Mouse (Mus musculus) neural tube, embryonic 14.5 days (tissue): ENCODE data around the gene Cdk14. TPM values are rescaled to one million over a fixed set of nuclear protein-coding genes. Genes with fewer than 3 reads are reported as not detected.
A peak's percentile ranks its signal among the peaks of the same experiment; 100 is the strongest.

Experiments used
- ATAC-seq: fragments of 200-750 bp; cut with Nextera tagmentation; 2 replicates; pipeline ENCODE4 v1.8.0; 2017; ENCODE audit warnings: low read depth, mild to moderate bottlenecking, moderate TSS enrichment, moderate library complexity
- H3K27ac ChIP-seq: fragments of 300-500 bp; sonication (generic); 2 replicates; pipeline ENCODE4 v1.5.1; 2014; ENCODE audit warnings: low read depth, mild to moderate bottlenecking, control low read depth, low read length, moderate library complexity, mixed read lengths
- H3K27me3 ChIP-seq: fragments of 300-500 bp; sonication (generic); 2 replicates; pipeline ENCODE4 v1.6.1; 2014; ENCODE audit warnings: low read length; ENCODE audit not compliant: control insufficient read depth, insufficient read depth
- H3K36me3 ChIP-seq: fragments of 300-500 bp; sonication (generic); 2 replicates; pipeline ENCODE4 v1.6.1; 2014; ENCODE audit warnings: low read length, mixed read lengths; ENCODE audit not compliant: control insufficient read depth, insufficient read depth
- H3K4me1 ChIP-seq: fragments of 300-500 bp; sonication (generic); 2 replicates; pipeline ENCODE4 v1.6.1; 2014; ENCODE audit warnings: low read length; ENCODE audit not compliant: control insufficient read depth, insufficient read depth
- H3K4me2 ChIP-seq: fragments of 300-500 bp; sonication (generic); 2 replicates; pipeline ENCODE4 v1.6.1; 2014; ENCODE audit warnings: mild to moderate bottlenecking, low read depth, low read length, control low read depth
- H3K4me3 ChIP-seq: fragments of 300-500 bp; sonication (generic); 2 replicates; pipeline ENCODE4 v1.5.1; 2014; ENCODE audit warnings: low read depth, low read length, control low read depth, mixed read lengths
- H3K9ac ChIP-seq: fragments of 300-500 bp; sonication (generic); replicated peaks from 2 replicates; pipeline ENCODE4 v1.6.1; 2014; ENCODE audit warnings: low read depth, mild to moderate bottlenecking, control low read depth, low read length, mixed read lengths
- H3K9me3 ChIP-seq: fragments of 300-500 bp; sonication (generic); 2 replicates; pipeline ENCODE4 v1.6.1; 2016; ENCODE audit warnings: low read length; ENCODE audit not compliant: control insufficient read depth
- WGBS: fragments of 180-500 bp; shearing (Covaris S2); extraction: QIAGEN DNeasy Blood & Tissue Kit; methylation state at CpG from one replicate; pipeline ENCODE4 v1.1.7; 2014; 5-methylcytosine and 5-hydroxymethylcytosine counted together
- polyA plus RNA-seq: library from polyadenylated mRNA; unstranded; fragments of >200 nt; fragmentation: Nextera tagmentation; extraction: Ambion mirVana; gene quantifications from 2 replicates; pipeline ENCODE4 v1.2.1, GENCODE M21; 2014

Gene Cdk14
- polyA plus RNA-seq, 1 experiment from 2014 or later, result 53.5 TPM

DNA sequence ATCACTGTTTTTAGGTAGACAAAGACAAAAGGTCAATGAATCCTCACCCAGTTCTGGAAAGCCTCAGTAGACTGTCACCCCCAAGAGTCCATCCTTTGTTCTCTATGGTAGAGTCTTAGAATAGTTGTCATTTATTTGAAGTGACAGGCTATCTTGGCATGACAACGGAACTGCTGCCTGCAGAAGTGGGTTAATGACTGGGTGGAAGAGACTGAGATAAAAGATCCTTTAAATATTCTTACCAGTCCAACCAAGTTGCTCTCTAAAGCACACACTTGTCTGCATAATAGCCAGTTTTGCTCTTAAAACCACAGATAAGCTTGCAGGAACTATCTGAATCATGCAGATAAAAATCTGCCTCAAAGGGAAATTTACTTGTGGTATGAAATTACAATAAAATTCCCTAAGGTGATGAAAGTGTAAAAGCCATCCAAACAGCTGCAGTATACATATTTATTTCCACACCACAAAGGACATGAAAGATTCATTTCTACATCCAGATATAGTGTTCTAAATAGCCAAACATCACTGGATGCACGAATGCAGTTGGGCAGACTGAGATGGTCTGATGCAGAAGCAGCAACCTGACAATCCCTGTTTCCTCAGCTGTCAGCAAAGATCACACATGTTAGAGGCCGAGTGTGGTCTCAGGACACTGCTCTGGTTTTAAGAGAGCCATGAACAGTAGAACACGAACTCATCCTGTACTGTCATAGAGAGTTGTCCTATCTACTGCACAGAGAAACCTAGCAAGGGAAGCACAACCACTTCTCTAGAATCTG is 363.8 kb downstream of the Cdk14 start:
- H3K36me3 ChIP-seq, result no peaks in the 10 kb centered on the region
- no peak for ATAC-seq
- H3K4me2 ChIP-seq, result no peak overlapping the region
- H3K4me1 ChIP-seq, result no peaks in the 10 kb centered on the region
- H3K9me3 ChIP-seq, result no peaks in the 10 kb centered on the region
- H3K27ac ChIP-seq, result no peak overlapping the region
- 60% methylated on average over 4 of the region's 4 CpGs for WGBS
- H3K9ac ChIP-seq, result no peak overlapping the region
- no peak overlapping the region for H3K4me3 ChIP-seq
- H3K27me3 ChIP-seq, result no peaks in the 10 kb centered on the region

DNA sequence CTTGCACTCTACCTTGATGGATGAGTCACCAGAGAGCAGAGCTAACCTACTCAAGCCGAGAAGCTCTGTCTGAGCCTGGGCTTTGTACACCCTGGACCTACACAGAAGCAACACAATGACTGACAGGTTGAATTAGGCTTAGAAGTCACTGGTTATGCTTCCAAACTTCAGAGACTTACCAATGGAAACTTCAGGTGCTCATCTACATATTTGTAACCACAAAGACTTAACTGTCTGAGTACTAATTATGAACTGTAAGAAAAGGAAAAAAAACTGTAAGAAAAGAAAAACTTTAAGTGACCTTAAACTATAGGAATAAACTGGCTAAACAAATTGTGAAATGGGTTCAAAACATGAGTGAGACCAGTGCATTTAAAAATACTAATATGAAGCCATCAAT is 364.6 kb downstream of the Cdk14 start:
- Histone ChIP-seq H3K27me3 (no peaks in the 10 kb centered on the region), H3K4me1 (no peaks in the 10 kb centered on the region), H3K27ac (no peak overlapping the region), H3K4me3 (no peak overlapping the region), H3K9me3 (no peaks in the 10 kb centered on the region), H3K36me3 (no peaks in the 10 kb centered on the region), H3K9ac (no peak overlapping the region), H3K4me2 (no peak overlapping the region)
- ATAC-seq, result no peak
- WGBS, result 42% methylated on average over 1 of the region's 1 CpGs

DNA sequence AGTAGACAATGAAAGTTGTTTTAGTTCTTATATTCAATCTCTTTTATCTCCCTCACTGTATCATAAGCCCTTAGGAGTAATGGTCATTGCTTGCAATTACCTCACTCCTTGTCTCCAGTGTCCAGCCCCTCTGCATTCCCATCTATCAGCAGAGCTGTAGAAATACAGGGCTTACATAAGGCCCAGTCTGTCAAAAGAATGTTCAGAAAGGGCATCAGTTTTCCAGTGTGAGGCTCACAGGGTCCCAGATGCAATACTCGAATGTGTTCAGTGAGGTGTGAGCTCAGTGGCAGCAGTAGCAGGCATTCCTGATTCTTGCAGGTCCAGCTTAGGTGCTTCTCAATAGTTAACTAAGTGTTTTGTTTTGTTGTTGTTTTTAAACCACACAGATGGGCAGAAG is 365.8 kb downstream of the Cdk14 start:
- H3K27ac ChIP-seq, result no peak overlapping the region
- no peaks in the 10 kb centered on the region for H3K9me3 ChIP-seq
- H3K4me1 ChIP-seq, result no peaks in the 10 kb centered on the region
- 52% methylated on average over 1 of the region's 1 CpGs for WGBS
- no peak overlapping the region for H3K4me2 ChIP-seq
- H3K4me3 ChIP-seq, result no peak overlapping the region
- H3K27me3 ChIP-seq, result no peaks in the 10 kb centered on the region
- no peak for ATAC-seq
- H3K36me3 ChIP-seq, result no peaks in the 10 kb centered on the region
- H3K9ac ChIP-seq, result no peak overlapping the region

DNA sequence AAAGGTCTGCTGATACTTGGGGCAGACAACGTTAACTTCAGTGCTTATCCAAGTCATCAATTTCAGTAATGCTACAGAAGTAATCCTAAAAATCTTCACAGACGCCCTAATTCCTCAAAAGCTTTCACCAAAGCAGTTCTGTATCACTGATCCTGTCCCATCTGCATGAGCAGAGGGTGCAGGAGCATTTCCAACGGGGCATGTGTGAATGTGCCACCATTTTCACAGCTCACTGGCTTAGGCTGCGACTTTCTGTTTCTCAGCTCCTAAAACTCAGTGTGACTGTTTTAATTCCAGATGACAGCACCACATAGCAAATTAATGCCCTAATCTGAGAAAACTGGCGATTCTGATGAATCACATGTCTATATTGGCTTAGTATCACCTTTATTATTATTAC is 375.8 kb downstream of the Cdk14 start:
- H3K4me3 ChIP-seq, result no peak overlapping the region
- H3K36me3 ChIP-seq, result no peaks in the 10 kb centered on the region
- 74% methylated on average over 5 of the region's 5 CpGs for WGBS
- no peak overlapping the region for H3K9ac ChIP-seq
- ATAC-seq, result no peak
- H3K27ac ChIP-seq, result no peak overlapping the region
- no peak overlapping the region for H3K4me2 ChIP-seq
- H3K9me3 ChIP-seq, result no peaks in the 10 kb centered on the region
- H3K27me3 ChIP-seq, result no peaks in the 10 kb centered on the region
- no peaks in the 10 kb centered on the region for H3K4me1 ChIP-seq

DNA sequence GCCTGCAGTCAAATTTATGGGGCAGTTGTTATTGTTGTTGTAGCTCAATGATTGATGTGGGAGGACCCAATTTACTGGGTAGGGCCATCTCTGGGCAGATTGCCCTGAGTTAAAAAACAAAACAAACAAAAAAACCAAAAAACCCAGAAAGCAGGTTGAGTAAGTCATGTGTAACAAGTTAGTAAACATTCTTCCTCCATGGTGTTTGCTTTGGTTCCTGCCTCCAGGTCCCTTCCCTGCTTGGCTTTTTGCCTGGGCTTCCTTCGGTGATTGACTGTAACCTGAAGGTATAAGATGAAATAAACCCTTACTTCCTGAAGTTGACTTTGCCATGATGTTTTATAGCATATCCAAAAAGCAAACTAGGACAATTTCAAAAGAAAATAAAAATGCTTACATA is 377.4 kb downstream of the Cdk14 start:
- no peak overlapping the region for H3K9ac ChIP-seq
- no peaks in the 10 kb centered on the region for H3K4me1 ChIP-seq
- no peak for ATAC-seq
- H3K36me3 ChIP-seq, result no peaks in the 10 kb centered on the region
- no peak overlapping the region for H3K4me3 ChIP-seq
- no peak overlapping the region for H3K27ac ChIP-seq
- 90% methylated on average over 1 of the region's 1 CpGs for WGBS
- no peaks in the 10 kb centered on the region for H3K9me3 ChIP-seq
- H3K4me2 ChIP-seq, result no peak overlapping the region
- no peaks in the 10 kb centered on the region for H3K27me3 ChIP-seq

DNA sequence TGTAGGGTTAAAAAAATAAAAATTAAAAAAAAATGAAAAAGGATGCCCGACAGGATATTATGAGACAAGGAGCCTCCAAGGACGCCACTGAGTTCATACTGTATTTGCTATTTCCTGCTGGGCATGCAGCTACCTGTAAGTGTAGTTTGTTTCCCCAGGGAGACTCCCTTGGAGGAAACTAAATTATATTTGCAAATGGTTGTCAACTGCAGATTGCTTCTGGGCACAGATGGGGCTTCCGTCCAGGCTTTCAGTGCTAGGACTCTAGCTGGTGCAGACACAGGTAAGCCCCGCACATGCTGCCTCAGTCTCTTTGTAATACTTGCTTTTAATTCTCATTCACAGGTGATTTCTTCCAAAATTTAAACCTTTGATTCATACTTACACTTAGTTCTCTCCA is 378.6 kb downstream of the Cdk14 start:
- H3K27me3 ChIP-seq, result no peaks in the 10 kb centered on the region
- H3K27ac ChIP-seq, result no peak overlapping the region
- H3K4me2 ChIP-seq, result no peak overlapping the region
- no peaks in the 10 kb centered on the region for H3K9me3 ChIP-seq
- no peaks in the 10 kb centered on the region for H3K4me1 ChIP-seq
- WGBS, result 50% methylated on average over 4 of the region's 4 CpGs
- H3K4me3 ChIP-seq, result no peak overlapping the region
- ATAC-seq, result no peak
- no peaks in the 10 kb centered on the region for H3K36me3 ChIP-seq
- no peak overlapping the region for H3K9ac ChIP-seq

DNA sequence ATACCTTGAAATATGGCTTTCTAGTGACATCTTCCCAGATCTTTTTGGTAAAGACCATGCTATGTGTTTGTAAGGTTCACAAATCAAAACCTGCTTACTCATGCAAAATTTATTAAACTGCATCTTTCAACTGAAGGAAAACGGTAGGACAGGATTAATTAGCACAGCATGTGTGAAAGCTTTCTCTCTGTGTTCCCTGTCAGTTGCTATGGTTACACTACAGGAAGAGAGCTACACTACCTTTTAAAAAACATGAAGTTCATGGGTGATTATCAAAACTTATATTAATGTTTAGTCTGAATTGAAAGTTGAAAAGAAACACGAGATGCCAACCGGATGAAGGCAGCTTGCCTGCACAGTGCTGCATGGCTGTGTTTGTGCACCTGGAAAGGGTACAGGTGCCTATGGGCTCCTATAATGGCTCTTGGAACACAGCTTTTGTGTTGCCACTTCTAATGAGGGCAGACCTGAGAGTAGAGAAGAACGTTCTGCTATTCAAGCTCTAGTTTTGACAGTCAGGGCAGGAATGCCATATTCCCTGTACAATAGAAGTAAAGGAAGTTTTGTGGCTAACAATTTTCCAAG is 380.3 kb downstream of the Cdk14 start:
- no peak overlapping the region for H3K4me3 ChIP-seq
- no peaks in the 10 kb centered on the region for H3K36me3 ChIP-seq
- H3K4me2 ChIP-seq, result no peak overlapping the region
- WGBS, result 44% methylated on average over 4 of the region's 4 CpGs
- H3K9ac ChIP-seq, result no peak overlapping the region
- no peaks in the 10 kb centered on the region for H3K27me3 ChIP-seq
- no peaks in the 10 kb centered on the region for H3K9me3 ChIP-seq
- ATAC-seq, result 0 out of 2 replicates have a peak, but pooled peaks have one; percentile 59
- no peaks in the 10 kb centered on the region for H3K4me1 ChIP-seq
- no peak overlapping the region for H3K27ac ChIP-seq

DNA sequence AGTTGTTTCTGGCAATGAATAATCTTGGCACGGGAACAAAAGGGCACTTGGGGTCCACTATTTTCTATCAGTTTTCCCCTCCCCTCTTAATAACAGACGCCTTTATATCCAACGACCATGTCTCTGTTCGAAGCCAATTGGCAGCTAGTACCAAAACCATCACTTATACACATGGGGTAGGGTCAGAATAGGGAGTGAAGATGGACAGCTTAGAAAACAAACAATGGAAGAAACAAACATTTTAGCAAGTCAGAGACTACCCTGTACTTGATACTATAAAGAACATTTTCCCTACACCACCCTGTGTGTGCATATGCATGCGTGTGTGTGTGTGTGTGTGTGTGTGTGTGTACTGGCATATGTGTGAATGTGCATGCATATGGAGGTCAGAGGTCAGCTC is 386.7 kb downstream of the Cdk14 start:
- Histone ChIP-seq H3K4me2 (no peak overlapping the region), H3K4me1 (no peaks in the 10 kb centered on the region), H3K4me3 (no peak overlapping the region), H3K27me3 (no peaks in the 10 kb centered on the region), H3K9me3 (no peaks in the 10 kb centered on the region), H3K27ac (no peak overlapping the region), H3K9ac (no peak overlapping the region), H3K36me3 (no peaks in the 10 kb centered on the region)
- ATAC-seq, result no peak; the same call in 1 of the 2 replicates
- whole genome bisulfite sequencing, result 38% methylated on average over 5 of the region's 5 CpGs

DNA sequence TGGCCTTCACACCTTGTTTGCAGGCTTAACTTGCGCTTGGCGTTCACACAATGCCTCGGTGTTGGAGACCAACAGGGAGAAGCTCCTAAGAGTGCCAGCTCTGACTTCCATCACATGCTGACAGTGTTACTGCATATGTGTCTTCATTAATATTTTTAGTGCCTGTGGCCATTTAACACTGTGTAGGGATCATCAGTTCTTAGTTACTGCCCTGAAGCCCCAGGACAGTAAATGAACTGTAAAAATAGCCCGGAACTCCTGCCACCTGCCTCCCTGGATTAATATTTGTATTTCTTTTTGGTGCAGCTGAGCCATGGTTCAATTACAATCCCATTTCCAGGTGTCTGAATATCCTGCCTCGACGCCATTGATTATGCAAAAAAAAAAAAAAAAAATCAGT is 387.3 kb downstream of the Cdk14 start:
- Histone ChIP-seq H3K9me3 (no peaks in the 10 kb centered on the region), H3K4me3 (no peak overlapping the region), H3K27me3 (no peaks in the 10 kb centered on the region), H3K4me1 (no peaks in the 10 kb centered on the region), H3K9ac (no peak overlapping the region), H3K36me3 (no peaks in the 10 kb centered on the region), H3K27ac (no peak overlapping the region), H3K4me2 (no peak overlapping the region)
- ATAC-seq, result peak; percentile 63
- 33% methylated on average over 6 of the region's 6 CpGs for WGBS
